Mouse (Mus musculus) embryonic fibroblast, embryonic 13.5 days (primary cell): ENCODE results near the gene Pbx4. TPM values are rescaled to one million over a fixed set of nuclear protein-coding genes. Genes with fewer than 3 reads are reported as not detected.

Source experiments
- H3K27ac ChIP-seq: 2 replicates; pipeline ENCODE4 v1.5.1; 2012; ENCODE audit warnings: low read length, control low read depth, inconsistent platforms; ENCODE audit not compliant: insufficient read depth
- H3K4me1 ChIP-seq: 2 replicates; pipeline ENCODE4 v1.6.1; 2011; ENCODE audit warnings: low read length; ENCODE audit not compliant: control insufficient read depth, insufficient read depth
- H3K4me3 ChIP-seq: 2 replicates; pipeline ENCODE4 v1.5.1; 2011; ENCODE audit warnings: mild to moderate bottlenecking, control low read depth, low read length; ENCODE audit not compliant: insufficient read depth
- CTCF ChIP-seq: IDR thresholded peaks from 2 replicates; pipeline ENCODE4 v1.5.1; 2011; ENCODE audit warnings: mild to moderate bottlenecking, control low read depth, low read length, moderate library complexity, borderline replicate concordance; ENCODE audit not compliant: insufficient read depth
- POLR2A ChIP-seq: IDR thresholded peaks from 2 replicates; pipeline ENCODE4 v1.6.1; 2011; ENCODE audit warnings: low read depth, mild to moderate bottlenecking, control low read depth, low read length, moderate library complexity
- polyA plus RNA-seq: library from polyadenylated mRNA; stranded (reverse); fragments of >200 nt; gene quantifications from 2 replicates; pipeline ENCODE4 v1.2.4, GENCODE M21; 2011; ENCODE audit warnings: low read depth; ENCODE audit not compliant: missing spikeins, insufficient read length

Gene Pbx4
- polyA plus RNA-seq, 1 experiment: 3.6 TPM

- TF ChIP-seq CTCF: no peak
- no peak for TF ChIP-seq POLR2A
- Histone ChIP-seq H3K27ac (no peak overlapping the region), H3K4me3 (no peak overlapping the region), H3K4me1 (no peaks in the 10 kb centered on the region)
These were observed 4.9 kb downstream of the Pbx4 start for GRCm38 (mm10) chr8:69837057-69837682.

GRCm38 (mm10) chr8:69847167-69848065, 15.1 kb downstream of the Pbx4 start:
- peaks cover 11% of the 10 kb centered on the region for H3K4me1 ChIP-seq
- no peak overlapping the region for H3K4me3 ChIP-seq
- H3K27ac ChIP-seq: peak overlapping the region; percentile 54
- TF ChIP-seq POLR2A (no peak), CTCF (no peak)

- Histone ChIP-seq H3K27ac (peak overlapping the region; percentile 93), H3K4me1 (peaks cover 11% of the 10 kb centered on the region), H3K4me3 (no peak overlapping the region)
- TF ChIP-seq POLR2A (peak; percentile 51), CTCF (no peak)
These were observed 16.7 kb downstream of the Pbx4 start for GRCm38 (mm10) chr8:69848951-69849350.

- Histone ChIP-seq H3K4me1 (peaks cover 11% of the 10 kb centered on the region), H3K27ac (peak overlapping the region; percentile 93), H3K4me3 (no peak overlapping the region)
- no peak for TF ChIP-seq CTCF
- TF ChIP-seq POLR2A: no peak
These were observed 17.6 kb downstream of the Pbx4 start for GRCm38 (mm10) chr8:69849899-69850298.

GRCm38 (mm10) chr8:69850926-69851506, 18.7 kb downstream of the Pbx4 start:
- H3K4me1 ChIP-seq: peaks cover 11% of the 10 kb centered on the region
- H3K27ac ChIP-seq: peak overlapping the region; percentile 1; the same call in 1 of the 2 replicates
- TF ChIP-seq CTCF (no peak), POLR2A (no peak)
- no peak overlapping the region for H3K4me3 ChIP-seq

- no peak overlapping the region for H3K27ac ChIP-seq
- H3K4me1 ChIP-seq: peaks cover 3% of the 10 kb centered on the region; the same call in 1 of the 2 replicates
- H3K4me3 ChIP-seq: no peak overlapping the region
- no peak for TF ChIP-seq CTCF
- no peak for TF ChIP-seq POLR2A
These were observed 21.6 kb downstream of the Pbx4 start for GRCm38 (mm10) chr8:69853869-69854268.

GRCm38 (mm10) chr8:69860807-69861206, 28.5 kb downstream of the Pbx4 start:
- no peak for TF ChIP-seq POLR2A
- TF ChIP-seq CTCF: peak; percentile 30; the same call in 1 of the 2 replicates
- H3K4me1 ChIP-seq: no peaks in the 10 kb centered on the region; the same call in 1 of the 2 replicates
- no peak overlapping the region for H3K4me3 ChIP-seq
- no peak overlapping the region for H3K27ac ChIP-seq

GRCm38 (mm10) chr8:69861251-69861650, 29.0 kb downstream of the Pbx4 start:
- H3K4me3 ChIP-seq: no peak overlapping the region
- no peak overlapping the region for H3K27ac ChIP-seq
- H3K4me1 ChIP-seq: no peaks in the 10 kb centered on the region; the same call in 1 of the 2 replicates
- TF ChIP-seq POLR2A (no peak), CTCF (no peak)

- H3K4me1 ChIP-seq: no peaks in the 10 kb centered on the region
- no peak overlapping the region for H3K4me3 ChIP-seq
- H3K27ac ChIP-seq: no peak overlapping the region
- TF ChIP-seq POLR2A: no peak
- no peak for TF ChIP-seq CTCF
These were observed 31.2 kb downstream of the Pbx4 start for GRCm38 (mm10) chr8:69863387-69864020.

GRCm38 (mm10) chr8:69864180-69864579, 31.9 kb downstream of the Pbx4 start:
- no peak for TF ChIP-seq POLR2A
- no peak for TF ChIP-seq CTCF
- no peak overlapping the region for H3K4me3 ChIP-seq
- no peaks in the 10 kb centered on the region for H3K4me1 ChIP-seq
- H3K27ac ChIP-seq: no peak overlapping the region
